Mouse (Mus musculus) midbrain, postnatal 0 days (tissue): ENCODE measurements around the gene Gpatch2. TPM values are rescaled to one million over a fixed set of nuclear protein-coding genes. Genes with fewer than 3 reads are reported as not detected.

ENCODE experiments used
- ATAC-seq: fragments of 200-750 bp; cut with Nextera tagmentation; 2 replicates; pipeline ENCODE4 v1.8.0; 2017; ENCODE audit warnings: moderate number of reproducible peaks, mild to moderate bottlenecking, moderate TSS enrichment, moderate library complexity; ENCODE audit not compliant: low FRiP score
- DNase-seq: peaks from one replicate; pipeline ENCODE4 v3.0.0-alpha.2; 2015; ENCODE audit warnings: low spot score
- H3K27ac ChIP-seq: fragments of 300-500 bp; sonication (generic); 2 replicates; pipeline ENCODE4 v1.5.1; 2014; ENCODE audit warnings: low read depth, mild to moderate bottlenecking, low read length, mixed read lengths
- H3K27me3 ChIP-seq: fragments of 300-500 bp; sonication (generic); 2 replicates; pipeline ENCODE4 v1.6.1; 2014; ENCODE audit warnings: low read length, control low read depth, mixed read lengths; ENCODE audit not compliant: insufficient read depth
- H3K36me3 ChIP-seq: fragments of 300-500 bp; sonication (generic); 2 replicates; pipeline ENCODE4 v1.6.1; 2014; ENCODE audit warnings: low read length, control low read depth, mixed read lengths; ENCODE audit not compliant: insufficient read depth
- H3K4me1 ChIP-seq: fragments of 300-500 bp; sonication (generic); 2 replicates; pipeline ENCODE4 v1.6.1; 2014; ENCODE audit warnings: mild to moderate bottlenecking, control low read depth, antibody characterized with exemption, low read length, mixed read lengths; ENCODE audit not compliant: insufficient read depth
- H3K4me2 ChIP-seq: fragments of 300-500 bp; sonication (generic); 2 replicates; pipeline ENCODE4 v1.6.1; 2014; ENCODE audit warnings: low read depth, mild to moderate bottlenecking, low read length, mixed read lengths; ENCODE audit not compliant: poor library complexity, severe bottlenecking
- H3K4me3 ChIP-seq: fragments of 300-500 bp; sonication (generic); 2 replicates; pipeline ENCODE4 v1.5.1; 2014; ENCODE audit warnings: low read depth, mild to moderate bottlenecking, low read length, moderate library complexity
- H3K9ac ChIP-seq: fragments of 300-500 bp; sonication (generic); replicated peaks from 2 replicates; pipeline ENCODE4 v1.6.1; 2014; ENCODE audit warnings: mild to moderate bottlenecking, low read length, moderate library complexity, mixed read lengths; ENCODE audit not compliant: poor library complexity, severe bottlenecking
- H3K9me3 ChIP-seq: fragments of 300-500 bp; sonication (generic); 2 replicates; pipeline ENCODE4 v1.6.1; 2016; ENCODE audit warnings: low read length, control low read depth
- CTCF ChIP-seq: IDR thresholded peaks from 2 replicates; pipeline ENCODE4 v1.5.1; 2016; ENCODE audit warnings: antibody characterized with exemption, mild to moderate bottlenecking
- WGBS: fragments of 180-500 bp; shearing (Covaris S2); extraction: QIAGEN DNeasy Blood & Tissue Kit; methylation state at CpG from one replicate; pipeline ENCODE4 v1.1.7; 2014; 5-methylcytosine and 5-hydroxymethylcytosine counted together
- polyA plus RNA-seq: library from polyadenylated mRNA; unstranded; fragments of >200 nt; fragmentation: Nextera tagmentation; extraction: Ambion mirVana; gene quantifications from 2 replicates; pipeline ENCODE4 v1.2.1, GENCODE M21; 2015
- total RNA-seq: library from RNA; depleted of rRNA; stranded (reverse); fragments of >200 nt; gene quantifications from 2 replicates; pipeline ENCODE4 v1.2.3, GENCODE M21; 2014

The Gpatch2 gene
- total and polyA plus RNA-seq, 2 experiments from 2014 or later = 15.0 to 20.5 TPM

DNA sequence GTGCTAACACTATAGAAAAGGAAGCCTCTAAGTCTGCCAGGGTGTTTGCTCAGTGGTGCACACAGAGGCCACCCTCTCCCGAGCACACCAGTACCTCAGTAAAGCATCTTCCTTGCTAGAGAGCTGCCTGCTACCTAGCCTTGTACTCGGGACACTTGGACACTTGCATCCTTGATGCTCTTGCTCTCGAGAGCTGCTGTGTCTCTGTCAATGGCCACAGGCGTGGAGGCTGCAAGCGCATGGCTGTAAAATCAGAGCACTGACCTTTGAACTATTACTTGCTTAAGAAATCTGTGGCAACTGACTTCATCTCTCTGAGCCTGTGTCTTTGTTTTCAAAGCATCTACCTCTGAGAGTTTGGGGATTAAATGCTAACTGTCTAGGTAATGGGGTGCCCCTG lies 98.5 kb downstream of the Gpatch2 start:
- no peak for DNase-seq
- no peaks in the 10 kb centered on the region for H3K36me3 ChIP-seq
- H3K9ac ChIP-seq = no peak overlapping the region
- no peak overlapping the region for H3K4me2 ChIP-seq
- H3K9me3 ChIP-seq = no peaks in the 10 kb centered on the region
- no peak overlapping the region for H3K27ac ChIP-seq
- no peak for ATAC-seq
- 84% methylated on average over 5 of the region's 5 CpGs for WGBS
- no peaks in the 10 kb centered on the region for H3K4me1 ChIP-seq
- no peak for TF ChIP-seq CTCF
- H3K27me3 ChIP-seq = no peaks in the 10 kb centered on the region
- H3K4me3 ChIP-seq = no peak overlapping the region

DNA sequence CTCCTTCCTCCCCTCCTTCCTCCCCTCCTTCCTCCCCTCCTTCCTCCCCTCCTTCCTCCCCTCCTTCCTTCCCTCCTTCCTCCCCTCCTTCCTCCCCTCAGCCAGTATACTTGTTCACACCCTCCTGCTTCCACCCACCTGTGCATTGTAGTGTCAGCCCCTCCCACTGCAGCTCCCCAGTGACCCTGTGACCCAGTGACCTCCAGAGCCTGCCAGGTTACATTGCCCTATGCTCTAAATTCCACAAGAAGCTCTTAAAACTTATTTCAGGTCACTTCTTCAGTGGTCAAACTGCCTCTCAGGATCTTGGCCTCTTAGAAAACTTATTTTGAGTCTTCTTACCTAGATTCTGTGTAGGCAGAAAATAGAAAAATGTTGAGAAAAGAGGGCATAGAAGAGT lies 99.2 kb downstream of the Gpatch2 start:
- no peaks in the 10 kb centered on the region for H3K27me3 ChIP-seq
- ATAC-seq (no peak), DNase-seq (no peak)
- no peak overlapping the region for H3K4me2 ChIP-seq
- no peak overlapping the region for H3K9ac ChIP-seq
- H3K27ac ChIP-seq = no peak overlapping the region
- H3K36me3 ChIP-seq = no peaks in the 10 kb centered on the region
- no peaks in the 10 kb centered on the region for H3K9me3 ChIP-seq
- H3K4me3 ChIP-seq = no peak overlapping the region
- TF ChIP-seq CTCF = no peak
- H3K4me1 ChIP-seq = no peaks in the 10 kb centered on the region

DNA sequence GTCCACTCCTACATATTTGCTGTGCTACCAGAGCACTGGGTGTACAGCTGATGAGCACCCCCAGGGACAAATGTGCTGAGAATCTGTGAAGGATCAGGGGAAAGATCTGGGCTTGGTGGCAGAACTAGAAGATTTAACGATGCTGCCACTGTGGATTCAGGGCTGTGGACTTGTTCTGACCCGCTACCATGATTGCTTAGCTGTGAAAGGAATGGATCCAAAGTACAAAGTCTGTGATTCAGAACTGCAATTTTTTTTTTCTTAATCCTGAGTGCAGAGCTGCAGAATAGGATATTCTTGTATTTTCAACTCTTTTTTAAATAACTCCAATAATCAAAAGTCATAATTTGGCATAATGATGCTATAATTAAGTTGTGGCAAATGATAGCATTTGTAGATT lies 100.5 kb downstream of the Gpatch2 start:
- Histone ChIP-seq H3K4me2 (no peak overlapping the region), H3K9ac (no peak overlapping the region), H3K9me3 (no peaks in the 10 kb centered on the region), H3K27ac (no peak overlapping the region), H3K4me1 (no peaks in the 10 kb centered on the region), H3K27me3 (no peaks in the 10 kb centered on the region), H3K36me3 (no peaks in the 10 kb centered on the region), H3K4me3 (no peak overlapping the region)
- 64% methylated on average over 2 of the region's 2 CpGs for WGBS
- DNase-seq (no peak), ATAC-seq (no peak)
- no peak for TF ChIP-seq CTCF

DNA sequence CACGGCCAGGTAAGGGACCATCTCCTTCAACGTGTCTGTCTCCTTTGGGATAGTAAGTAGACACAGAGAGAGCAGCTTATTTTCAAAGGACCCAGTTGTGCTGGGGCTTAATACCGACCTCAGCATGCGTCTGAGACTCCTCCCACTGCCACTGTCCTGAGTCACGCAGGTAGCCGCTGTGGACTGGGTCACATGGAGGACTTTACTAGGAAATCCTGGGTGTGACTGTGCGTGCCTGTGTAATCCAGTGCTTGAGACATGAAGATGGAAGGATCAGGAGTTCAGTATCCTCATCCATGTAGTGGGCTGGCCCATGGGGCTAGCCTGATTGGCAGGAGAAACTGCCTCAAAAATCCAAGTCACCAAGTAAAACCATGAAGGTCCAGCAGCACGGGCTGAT lies 101.2 kb downstream of the Gpatch2 start:
- Histone ChIP-seq H3K36me3 (no peaks in the 10 kb centered on the region), H3K4me2 (no peak overlapping the region), H3K27ac (no peak overlapping the region), H3K9ac (no peak overlapping the region), H3K4me1 (no peaks in the 10 kb centered on the region), H3K27me3 (no peaks in the 10 kb centered on the region), H3K9me3 (no peaks in the 10 kb centered on the region), H3K4me3 (no peak overlapping the region)
- ATAC-seq (no peak), DNase-seq (no peak)
- no peak for TF ChIP-seq CTCF
- 80% methylated on average over 8 of the region's 8 CpGs for WGBS

DNA sequence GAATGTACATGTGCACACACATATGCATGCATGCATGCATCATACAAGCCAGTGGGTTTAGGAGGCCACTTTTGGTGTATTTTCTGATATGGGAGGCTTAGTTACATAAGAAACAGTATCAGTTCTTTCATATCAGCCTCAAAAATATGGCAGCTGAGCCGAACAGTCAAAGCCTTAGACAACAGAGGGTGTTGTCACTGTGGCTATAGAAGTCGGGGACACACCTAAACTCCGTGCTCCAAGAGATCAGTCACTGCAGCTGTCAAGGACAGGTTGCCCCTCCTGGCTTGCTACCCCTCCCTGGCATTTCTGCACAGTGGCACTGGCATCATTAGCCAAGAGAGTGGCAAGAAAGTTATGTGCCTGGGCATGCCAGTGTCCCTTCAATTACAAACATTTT lies 106.5 kb downstream of the Gpatch2 start:
- Histone ChIP-seq H3K27ac (no peak overlapping the region), H3K4me1 (no peaks in the 10 kb centered on the region), H3K27me3 (no peaks in the 10 kb centered on the region), H3K36me3 (no peaks in the 10 kb centered on the region), H3K9ac (no peak overlapping the region), H3K9me3 (no peaks in the 10 kb centered on the region), H3K4me2 (no peak overlapping the region), H3K4me3 (no peak overlapping the region)
- no peak for TF ChIP-seq CTCF
- 89% methylated on average over 3 of the region's 3 CpGs for WGBS
- DNase-seq (no peak), ATAC-seq (no peak)

DNA sequence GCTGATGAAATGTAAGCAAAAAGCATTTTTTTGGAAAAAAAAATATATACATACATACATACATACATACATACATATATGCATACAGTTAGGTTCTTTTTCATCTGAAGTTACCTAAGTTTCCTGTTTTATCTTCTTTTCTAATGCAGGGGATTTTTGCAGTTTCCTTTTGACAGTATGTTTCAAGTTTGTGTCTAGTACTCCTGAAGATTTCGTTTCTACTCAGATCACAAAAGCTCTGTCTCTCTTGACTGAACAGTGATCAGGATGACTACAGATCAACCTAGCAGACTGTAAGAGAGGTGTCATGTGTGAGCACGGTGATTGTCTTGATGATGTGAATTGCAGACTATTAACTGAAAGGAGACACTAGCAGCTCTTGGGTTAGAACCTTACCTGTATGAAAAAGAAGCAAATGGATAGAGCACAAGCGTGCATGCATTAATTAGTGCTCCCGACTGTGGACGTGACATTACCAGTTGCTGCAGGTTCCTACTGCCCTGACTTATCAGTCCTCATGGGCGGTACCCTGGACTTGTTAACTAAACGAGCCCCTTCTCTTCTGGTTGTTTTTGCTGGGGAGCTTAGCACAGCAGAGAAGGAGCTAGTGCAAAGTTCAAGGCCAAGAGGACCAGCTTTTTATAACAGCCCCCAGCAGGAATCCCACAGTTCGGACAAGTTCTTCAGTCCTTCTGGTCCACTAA lies 107.3 kb downstream of the Gpatch2 start:
- Histone ChIP-seq H3K9me3 (no peaks in the 10 kb centered on the region), H3K4me3 (no peak overlapping the region), H3K4me2 (no peak overlapping the region), H3K9ac (no peak overlapping the region), H3K27ac (no peak overlapping the region), H3K4me1 (no peaks in the 10 kb centered on the region), H3K36me3 (no peaks in the 10 kb centered on the region), H3K27me3 (no peaks in the 10 kb centered on the region)
- WGBS = 91% methylated on average over 8 of the region's 8 CpGs
- TF ChIP-seq CTCF = no peak
- no peak for ATAC-seq
- DNase-seq = no peak
